24 mouse cellular contexts compared by ENCODE assay signal in the genomic region with DNA sequence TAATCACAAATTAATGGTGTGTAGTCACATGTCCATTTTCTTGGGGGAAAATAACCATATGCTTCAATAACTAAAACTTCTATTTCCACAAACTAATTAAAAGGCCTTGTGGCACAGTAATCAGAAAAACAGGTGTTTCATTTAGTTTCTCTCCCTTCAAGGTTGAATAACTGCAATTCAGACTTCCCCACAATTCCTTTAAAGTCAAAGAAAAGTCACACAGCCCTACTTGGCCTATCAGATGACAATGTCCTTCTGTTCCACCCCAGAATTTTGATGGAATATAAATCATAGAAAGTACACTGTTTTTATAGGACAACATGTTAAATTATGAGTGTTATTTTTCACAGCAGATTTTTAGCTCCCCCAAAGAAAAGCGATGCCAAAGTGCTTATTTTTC.
"Had no signal": no experiment of that assay in that cellular context is flagged by ENCODE, and none has a peak within 500 bp of the region (broad histone marks: within the 10 kb centered on the region; RNA-seq: fewer than 3 reads in every experiment).

No protein-coding gene starts in this region.

- DNase-seq: gastrocnemius, adult 2 months; gastrocnemius, postnatal 10 days; gastrocnemius, postnatal 25 days; heart, adult 2 months; heart, postnatal 14 days; heart, postnatal 36 days; kidney, adult 11 months; kidney, adult 8-10 months; kidney, postnatal 36 days; layer of hippocampus, adult 9-11 months; layer of hippocampus, postnatal 36 days; left cerebral cortex, postnatal 4 days; lung, adult 18-20 months had no signal

- H3K36me3 ChIP-seq: heart, embryonic 13.5 days; heart, embryonic 15.5 days; hindbrain, embryonic 13.5 days; hindbrain, embryonic 15.5 days; limb, embryonic 13.5 days; limb, embryonic 15.5 days; liver, embryonic 12.5 days had no signal

- ATAC-seq: hindbrain, postnatal 0 days; intestine, embryonic 16.5 days; liver, embryonic 12.5 days had no signal

- H3K4me2 ChIP-seq: heart, embryonic 11.5 days; heart, embryonic 13.5 days; heart, embryonic 15.5 days; hindbrain, embryonic 13.5 days; hindbrain, embryonic 15.5 days; limb, embryonic 13.5 days; limb, embryonic 15.5 days; liver, embryonic 12.5 days had no signal

- H3K4me1 ChIP-seq: heart, embryonic 13.5 days; heart, embryonic 15.5 days; hindbrain, embryonic 13.5 days; hindbrain, embryonic 15.5 days; limb, embryonic 13.5 days; limb, embryonic 15.5 days; liver, embryonic 12.5 days had no signal

- H3K9me3 ChIP-seq: heart, embryonic 13.5 days; heart, embryonic 15.5 days; hindbrain, embryonic 13.5 days; hindbrain, embryonic 15.5 days; limb, embryonic 13.5 days; limb, embryonic 15.5 days; liver, embryonic 12.5 days had no signal

- H3K4me3 ChIP-seq: gastrocnemius, adult 2 months; heart, adult 2 months; heart, embryonic 13.5 days; heart, embryonic 15.5 days; hindbrain, embryonic 13.5 days; hindbrain, embryonic 15.5 days; limb, embryonic 13.5 days; limb, embryonic 15.5 days; liver, embryonic 12.5 days had no signal

- H3K27ac ChIP-seq: gastrocnemius, adult 2 months; heart, adult 2 months; heart, embryonic 13.5 days; heart, embryonic 15.5 days; hindbrain, embryonic 13.5 days; hindbrain, embryonic 15.5 days; hindbrain, postnatal 0 days; limb, embryonic 13.5 days; limb, embryonic 15.5 days; liver, embryonic 12.5 days; liver, embryonic 14.5 days had no signal

- H3K27me3 ChIP-seq: heart, embryonic 13.5 days; heart, embryonic 15.5 days; hindbrain, embryonic 13.5 days; hindbrain, embryonic 15.5 days; limb, embryonic 13.5 days; limb, embryonic 15.5 days; liver, embryonic 12.5 days had no signal

- H3K9ac ChIP-seq: heart, embryonic 13.5 days; heart, embryonic 15.5 days; hindbrain, embryonic 13.5 days; hindbrain, embryonic 15.5 days; limb, embryonic 13.5 days; limb, embryonic 15.5 days; liver, embryonic 12.5 days; liver, embryonic 14.5 days had no signal
